Mouse (Mus musculus) megakaryocyte, embryonic 14.5 days (primary cell): Measurements from ENCODE around the gene Methig1.

Experiments
- FLI1 ChIP-seq: IDR thresholded peaks from 2 replicates; pipeline ENCODE4 v1.6.1; 2012; ENCODE audit warnings: low read length, inconsistent platforms, mixed read lengths
- GATA1 ChIP-seq: IDR thresholded peaks from 3 replicates; pipeline ENCODE4 v1.6.1; 2012; ENCODE audit warnings: mixed read lengths, low read length, inconsistent platforms, borderline replicate concordance

- no peak for TF ChIP-seq GATA1
- TF ChIP-seq FLI1 = no peak
Measured at GRCm38 (mm10) chr15:100414011-100414410, 61.1 kb downstream of the Methig1 start.
